ENCODE assay signal across 8 mouse cellular contexts in genomic region chr10:125388481-125388875, GRCm38 (mm10). TPM values are rescaled to one million over a fixed set of nuclear protein-coding genes. Genes with fewer than 3 reads are reported as not detected.
A peak's percentile ranks its signal among the peaks of the same experiment; 100 is the strongest.
DNase-seq lines count a peak whose midpoint lies in the region; ATAC-seq and TF ChIP-seq lines count a peak whose summit lies in the region.

No protein-coding gene starts in this region.

- WGBS in embryonic facial prominence, embryonic 11.5 days: 14% methylated on average over 7 of the region's 7 CpGs
- WGBS in hindbrain, embryonic 10.5 days: 15% methylated on average over 7 of the region's 7 CpGs
- 12% methylated on average over 7 of the region's 7 CpGs for WGBS in midbrain, embryonic 12.5 days

- peak overlapping the region; percentile 88 for H3K4me3 ChIP-seq in testis, adult 2 months (ENCODE audit: control insufficient read depth, low read depth, low read length)
- H3K4me3 ChIP-seq in embryonic facial prominence, embryonic 11.5 days (ENCODE audit: low read depth, low read length): peak overlapping the region; percentile 55
- H3K4me3 ChIP-seq in hindbrain, embryonic 10.5 days: peak overlapping the region; percentile 74
- H3K4me3 ChIP-seq in midbrain, embryonic 12.5 days: peak overlapping the region; percentile 74

- TF ChIP-seq CTCF in testis, adult 2 months (IDR thresholded peaks at IDR 0.05; ENCODE audit: control insufficient read depth, insufficient read depth, insufficient replicate concordance, low read depth, low read length): no peak

- H3K36me3 ChIP-seq in testis, adult 2 months (ENCODE audit: control insufficient read depth, insufficient read depth, low read length): no peaks in the 10 kb centered on the region
- no peaks in the 10 kb centered on the region for H3K36me3 ChIP-seq in embryonic facial prominence, embryonic 11.5 days (replicated peaks; ENCODE audit: control insufficient read depth, insufficient read depth, low read depth, low read length)
- H3K36me3 ChIP-seq in hindbrain, embryonic 10.5 days: no peaks in the 10 kb centered on the region
- no peaks in the 10 kb centered on the region for H3K36me3 ChIP-seq in midbrain, embryonic 12.5 days

- intact Hi-C loops in left cerebral cortex, postnatal 36 days (cut with DNase I): loop anchor here (10.0 kb wide), 1 partner anchor 284 kb away; no protein-coding TSS in a partner anchor

- H3K9ac ChIP-seq in embryonic facial prominence, embryonic 11.5 days (replicated peaks; ENCODE audit: low read length): peak overlapping the region; percentile 55
- H3K9ac ChIP-seq in midbrain, embryonic 12.5 days (replicated peaks): peak overlapping the region; percentile 84

- no peak for ATAC-seq in embryonic facial prominence, embryonic 11.5 days (replicated peaks; ENCODE audit: insufficient number of reproducible peaks, low FRiP score, low TSS enrichment, low read depth)
- peak; percentile 20 for ATAC-seq in midbrain, embryonic 12.5 days (ENCODE audit: low FRiP score, low read depth)

- TF ChIP-seq POLR2A in testis, adult 2 months (IDR thresholded peaks at IDR 0.05; ENCODE audit: control insufficient read depth, low read depth, low read length): no peak

- H3K27ac ChIP-seq in testis, adult 2 months (ENCODE audit: control insufficient read depth, insufficient read depth, low read depth, low read length): peak overlapping the region; percentile 56
- no peak overlapping the region for H3K27ac ChIP-seq in embryonic facial prominence, embryonic 11.5 days (replicated peaks; ENCODE audit: low read depth, low read length)
- peak overlapping the region; percentile 85 for H3K27ac ChIP-seq in hindbrain, embryonic 10.5 days
- H3K27ac ChIP-seq in midbrain, embryonic 12.5 days (replicated peaks): no peak overlapping the region

- peak overlapping the region; percentile 62 for H3K4me2 ChIP-seq in embryonic facial prominence, embryonic 11.5 days (ENCODE audit: low read depth, low read length)
- H3K4me2 ChIP-seq in midbrain, embryonic 12.5 days (replicated peaks): peak overlapping the region; percentile 79

- DNase-seq in testis, postnatal 14 days (ENCODE audit: low spot score): no peak
- no peak for DNase-seq in embryonic facial prominence, embryonic 11.5 days (ENCODE audit: low spot score)
- DNase-seq in hindbrain, embryonic 10.5 days (ENCODE audit: low spot score): peak; percentile 7
- peak; percentile 68 to 69 for DNase-seq in left cerebral cortex, postnatal 36 days (ENCODE audit: low spot score in 2 of 2)
- no peak for DNase-seq in Muller cell, postnatal 12 days (ENCODE audit: inconsistent ontology term)
- DNase-seq in spleen, adult 12 weeks (ENCODE audit: low spot score): no peak

- H3K9me3 ChIP-seq in embryonic facial prominence, embryonic 11.5 days (replicated peaks; ENCODE audit: control insufficient read depth, low read length): no peaks in the 10 kb centered on the region
- H3K9me3 ChIP-seq in hindbrain, embryonic 10.5 days: no peaks in the 10 kb centered on the region
- H3K9me3 ChIP-seq in midbrain, embryonic 12.5 days: no peaks in the 10 kb centered on the region

- H3K27me3 ChIP-seq in testis, adult 2 months (ENCODE audit: control insufficient read depth, insufficient read depth, low read length): no peaks in the 10 kb centered on the region
- H3K27me3 ChIP-seq in embryonic facial prominence, embryonic 11.5 days (ENCODE audit: control insufficient read depth, insufficient read depth, low read length): no peaks in the 10 kb centered on the region
- H3K27me3 ChIP-seq in hindbrain, embryonic 10.5 days (ENCODE audit: insufficient read depth, poor library complexity, severe bottlenecking): peaks cover 16% of the 10 kb centered on the region
- H3K27me3 ChIP-seq in midbrain, embryonic 12.5 days: peaks cover 9% of the 10 kb centered on the region

- peaks cover 8% of the 10 kb centered on the region for H3K4me1 ChIP-seq in testis, adult 2 months (ENCODE audit: control insufficient read depth, insufficient read depth, low read length)
- no peaks in the 10 kb centered on the region for H3K4me1 ChIP-seq in embryonic facial prominence, embryonic 11.5 days (ENCODE audit: control insufficient read depth, insufficient read depth, low read length)
- H3K4me1 ChIP-seq in hindbrain, embryonic 10.5 days (replicated peaks): peaks cover 19% of the 10 kb centered on the region
- H3K4me1 ChIP-seq in midbrain, embryonic 12.5 days: peaks cover 6% of the 10 kb centered on the region

RNA-seq across cellular contexts. Expression of gene Slc16a7, which starts 0.8 kb away (rescaled TPM):
- polyA plus RNA-seq in testis, adult 2 months (2012; rRNA removed): 433 and 554 TPM in 2 replicates
- polyA plus RNA-seq in embryonic facial prominence, embryonic 11.5 days (2014; fragmentation: Nextera tagmentation; extraction: Ambion mirVana): 2.9 and 3.9 TPM in 2 replicates
- 1.9 and 3.0 TPM in 2 replicates for polyA plus RNA-seq in hindbrain, embryonic 10.5 days (2016; fragmentation: Nextera tagmentation; extraction: Ambion mirVana)
- 10 to 100 TPM; 57.1 to 62.4 TPM for total RNA-seq in left cerebral cortex, postnatal 36 days (2021)
- polyA plus RNA-seq in midbrain, embryonic 12.5 days (2016; fragmentation: Nextera tagmentation; extraction: Ambion mirVana): 4.2 and 4.5 TPM in 2 replicates

Comparison
In these comparisons a context has a peak if more than half of its experiments do, and no peak if none do; other contexts are left out.
1. H3K27ac ChIP-seq: peak in testis, adult 2 months (single experiment) and hindbrain, embryonic 10.5 days (single experiment); none in embryonic facial prominence, embryonic 11.5 days (single experiment) and midbrain, embryonic 12.5 days (single experiment).
2. DNase-seq: peak in hindbrain, embryonic 10.5 days (single experiment) and left cerebral cortex, postnatal 36 days (2 of 2); none in testis, postnatal 14 days (single experiment), embryonic facial prominence, embryonic 11.5 days (single experiment), Muller cell, postnatal 12 days (single experiment) and spleen, adult 12 weeks (single experiment).
3. RNA of gene Slc16a7, which starts 0.8 kb away (polyA plus RNA-seq): 433 to 554 TPM in testis, adult 2 months; 4.2 to 4.5 TPM in midbrain, embryonic 12.5 days, 2.9 to 3.9 TPM in embryonic facial prominence, embryonic 11.5 days and 1.9 to 3.0 TPM in hindbrain, embryonic 10.5 days; every median in the first group is over 10 times any median in the second.
4. Peak in every context shown above with its lines, with median percentiles within 50 percentile points of each other: H3K4me3 ChIP-seq.